Mouse (Mus musculus) midbrain, embryonic 15.5 days (tissue): ENCODE measurements around the gene Mpst. TPM values are rescaled to one million over a fixed set of nuclear protein-coding genes. Genes with fewer than 3 reads are reported as not detected.

Experiments used
- ATAC-seq: fragments of 200-750 bp; cut with Nextera tagmentation; replicated peaks from 2 replicates; pipeline ENCODE4 v1.8.0; 2017; ENCODE audit warnings: moderate TSS enrichment
- H3K27ac ChIP-seq: fragments of 300-500 bp; sonication (generic); 2 replicates; pipeline ENCODE4 v1.5.1; 2015; ENCODE audit warnings: mild to moderate bottlenecking, inconsistent platforms
- H3K27me3 ChIP-seq: fragments of 300-500 bp; sonication (generic); replicated peaks from 2 replicates; pipeline ENCODE4 v1.6.1; 2015; ENCODE audit warnings: inconsistent platforms
- H3K36me3 ChIP-seq: fragments of 300-500 bp; sonication (generic); replicated peaks from 2 replicates; pipeline ENCODE4 v1.6.1; 2015; ENCODE audit warnings: inconsistent platforms
- H3K4me1 ChIP-seq: fragments of 300-500 bp; sonication (generic); 2 replicates; pipeline ENCODE4 v1.6.1; 2015; ENCODE audit warnings: inconsistent platforms
- H3K4me2 ChIP-seq: fragments of 300-500 bp; sonication (generic); 2 replicates; pipeline ENCODE4 v1.6.1; 2015; ENCODE audit warnings: inconsistent platforms, mild to moderate bottlenecking, moderate library complexity
- H3K4me3 ChIP-seq: fragments of 300-500 bp; sonication (generic); 2 replicates; pipeline ENCODE4 v1.5.1; 2015; ENCODE audit warnings: mild to moderate bottlenecking, inconsistent platforms
- H3K9ac ChIP-seq: fragments of 300-500 bp; sonication (generic); 2 replicates; pipeline ENCODE4 v1.6.1; 2015; ENCODE audit warnings: mild to moderate bottlenecking, inconsistent platforms
- H3K9me3 ChIP-seq: fragments of 300-500 bp; sonication (generic); 2 replicates; pipeline ENCODE4 v1.6.1; 2016; ENCODE audit warnings: inconsistent platforms
- WGBS: fragments of 180-500 bp; shearing (Covaris S2); methylation state at CpG from one replicate; pipeline ENCODE4 v1.1.7; 2015; ENCODE audit warnings: mixed read lengths; 5-methylcytosine and 5-hydroxymethylcytosine counted together
- polyA plus RNA-seq: library from polyadenylated mRNA; unstranded; fragments of >200 nt; fragmentation: Nextera tagmentation; extraction: Ambion mirVana; gene quantifications from 2 replicates; pipeline ENCODE4 v1.2.1, GENCODE M21; 2015

Gene Mpst
- polyA plus RNA-seq, 1 experiment from 2014 or later, result 4.3 TPM

GRCm38 (mm10) chr15:78383450-78384219 lies 22.6 kb upstream of the Mpst start:
- Histone ChIP-seq H3K27ac (peak overlapping the region; percentile 65), H3K9me3 (no peaks in the 10 kb centered on the region), H3K4me1 (peaks cover 3% of the 10 kb centered on the region; the same call in 1 of the 2 replicates), H3K36me3 (no peaks in the 10 kb centered on the region), H3K9ac (no peak overlapping the region), H3K4me3 (no peak overlapping the region), H3K27me3 (no peaks in the 10 kb centered on the region), H3K4me2 (no peak overlapping the region)
- peak; percentile 70; the same call in 1 of the 2 replicates for ATAC-seq
- WGBS, result 72% methylated on average over 11 of the region's 11 CpGs

DNA sequence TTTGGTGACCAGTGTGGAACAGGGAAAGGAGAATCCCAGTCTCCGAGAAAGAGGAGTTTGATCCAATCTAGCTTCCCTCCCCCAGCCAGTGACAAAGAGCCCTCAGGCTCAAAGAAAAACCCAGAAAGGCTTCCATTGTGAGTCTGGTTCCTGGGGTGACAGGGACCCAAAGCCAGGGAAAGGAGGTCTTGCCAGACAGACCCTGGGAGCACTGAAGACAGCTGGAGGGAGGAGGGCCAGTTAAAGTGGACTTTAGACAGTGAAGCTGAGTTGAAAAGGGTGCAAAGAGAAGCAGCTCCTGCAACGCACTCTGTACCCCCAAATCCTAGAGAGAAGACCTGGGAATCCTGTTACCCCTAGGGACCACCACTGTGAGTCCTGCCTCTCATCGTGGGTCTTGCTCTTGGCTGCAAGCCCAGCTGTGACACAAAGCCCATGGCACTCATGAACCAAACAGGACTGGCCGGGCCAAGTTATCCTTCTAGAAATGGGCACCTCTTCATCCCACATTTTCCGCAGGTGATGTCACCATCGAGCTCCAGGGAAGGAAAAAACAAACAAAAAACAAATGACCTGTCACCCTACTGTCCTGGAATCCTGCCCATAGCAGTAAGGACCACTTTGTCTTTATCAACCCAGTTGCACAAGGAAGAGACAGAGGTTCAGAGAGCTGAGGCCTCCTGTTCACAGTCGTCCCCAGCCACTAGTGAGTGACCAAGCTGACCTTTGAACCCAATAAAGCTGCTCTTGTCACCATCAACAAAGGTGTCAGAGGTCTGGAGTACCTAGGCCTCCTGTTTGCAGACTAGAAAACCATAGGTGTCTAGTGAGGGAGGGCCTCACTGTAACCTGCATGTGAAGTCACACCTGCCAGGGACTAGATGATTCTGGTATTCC lies 21.7 kb upstream of the Mpst start:
- H3K9me3 ChIP-seq, result no peaks in the 10 kb centered on the region
- H3K9ac ChIP-seq, result no peak overlapping the region
- ATAC-seq, result peak; percentile 39; the same call in 1 of the 2 replicates
- peaks cover 3% of the 10 kb centered on the region; the same call in 1 of the 2 replicates for H3K4me1 ChIP-seq
- H3K4me2 ChIP-seq, result no peak overlapping the region
- H3K36me3 ChIP-seq, result no peaks in the 10 kb centered on the region
- WGBS, result 61% methylated on average over 7 of the region's 7 CpGs
- H3K4me3 ChIP-seq, result no peak overlapping the region
- H3K27me3 ChIP-seq, result no peaks in the 10 kb centered on the region
- H3K27ac ChIP-seq, result peak overlapping the region; percentile 65

- Histone ChIP-seq H3K27me3 (no peaks in the 10 kb centered on the region), H3K4me3 (no peak overlapping the region), H3K9ac (no peak overlapping the region), H3K36me3 (no peaks in the 10 kb centered on the region), H3K27ac (no peak overlapping the region), H3K9me3 (no peaks in the 10 kb centered on the region), H3K4me1 (peaks cover 3% of the 10 kb centered on the region; the same call in 1 of the 2 replicates), H3K4me2 (no peak overlapping the region)
- WGBS, result 62% methylated on average over 1 of the region's 1 CpGs
- no peak for ATAC-seq
These were observed 20.7 kb upstream of the Mpst start for GRCm38 (mm10) chr15:78385564-78385963.

- H3K27ac ChIP-seq, result no peak overlapping the region
- no peaks in the 10 kb centered on the region for H3K27me3 ChIP-seq
- ATAC-seq, result no peak
- 80% methylated on average over 3 of the region's 3 CpGs for WGBS
- no peaks in the 10 kb centered on the region for H3K9me3 ChIP-seq
- no peaks in the 10 kb centered on the region for H3K36me3 ChIP-seq
- no peak overlapping the region for H3K4me2 ChIP-seq
- no peak overlapping the region for H3K4me3 ChIP-seq
- H3K9ac ChIP-seq, result no peak overlapping the region
- H3K4me1 ChIP-seq, result no peaks in the 10 kb centered on the region
These were observed 15.4 kb upstream of the Mpst start for GRCm38 (mm10) chr15:78390855-78391254.

DNA sequence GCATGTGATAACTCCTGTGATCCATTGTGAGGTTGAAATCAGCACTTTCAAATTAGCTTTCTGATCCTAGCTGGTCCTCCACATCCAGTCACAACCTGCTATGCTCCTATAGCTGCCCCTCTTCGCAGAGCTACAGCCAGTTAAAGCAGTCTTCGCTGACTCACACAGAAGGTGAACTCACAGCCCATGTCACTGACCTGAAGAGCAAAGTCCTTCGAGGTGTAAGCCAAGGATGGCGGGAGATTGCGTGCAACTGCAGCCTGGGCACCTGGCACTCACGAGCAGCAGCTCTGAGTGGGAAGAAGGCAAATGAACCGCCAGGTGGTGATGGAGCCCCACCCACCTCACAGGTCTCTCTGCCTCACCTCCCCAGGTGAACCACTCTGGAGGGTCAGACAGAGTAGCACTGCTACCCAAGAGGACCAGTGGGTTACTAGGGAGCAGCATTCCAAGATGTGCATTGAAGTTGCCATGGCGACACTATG lies 10.7 kb upstream of the Mpst start, which contains the start of gene Tex33:
Tex33 (minus strand) TSS at position 435 of the 485 bp plus-strand sequence.
- ATAC-seq, result no peak
- 84% methylated on average over 8 of the region's 8 CpGs for WGBS

DNA sequence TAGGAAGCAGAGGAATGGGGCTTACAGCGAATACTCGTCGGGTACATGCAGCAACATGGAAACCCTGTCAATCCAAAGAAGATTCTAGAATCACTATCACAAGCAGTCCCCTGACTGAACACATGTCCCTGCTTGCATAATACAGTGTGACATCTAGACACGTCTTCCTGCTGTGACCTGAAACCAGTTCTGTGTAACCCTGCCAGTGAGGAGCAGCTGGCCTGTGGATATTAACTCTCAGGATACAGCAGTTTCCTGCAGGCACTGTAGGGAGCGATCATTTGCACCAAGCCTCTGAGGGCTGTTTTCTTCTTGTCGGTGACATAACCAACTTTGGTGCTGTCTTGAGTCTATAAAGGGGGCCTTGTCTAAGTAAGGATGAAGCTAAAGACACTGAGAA lies 4.9 kb upstream of the Mpst start:
- no peak for ATAC-seq
- H3K4me1 ChIP-seq, result peaks cover 17% of the 10 kb centered on the region
- H3K27ac ChIP-seq, result no peak overlapping the region
- H3K4me3 ChIP-seq, result no peak overlapping the region
- WGBS, result 68% methylated on average over 6 of the region's 6 CpGs
- no peaks in the 10 kb centered on the region for H3K27me3 ChIP-seq
- no peaks in the 10 kb centered on the region for H3K36me3 ChIP-seq
- no peak overlapping the region for H3K4me2 ChIP-seq
- no peaks in the 10 kb centered on the region for H3K9me3 ChIP-seq
- no peak overlapping the region for H3K9ac ChIP-seq

More for the DNA sequence above, 10.7 kb upstream of the Mpst start, which contains the start of gene Tex33:
- Histone ChIP-seq H3K9ac (no peak within 1 kb of the TSS), H3K27ac (no peak within 1 kb of the TSS), H3K36me3 (no peaks in the 10 kb centered on the region), H3K27me3 (no peaks in the 10 kb centered on the region), H3K4me2 (no peak within 1 kb of the TSS), H3K9me3 (no peaks in the 10 kb centered on the region), H3K4me3 (no peak within 1 kb of the TSS), H3K4me1 (no peaks in the 10 kb centered on the region)

DNA sequence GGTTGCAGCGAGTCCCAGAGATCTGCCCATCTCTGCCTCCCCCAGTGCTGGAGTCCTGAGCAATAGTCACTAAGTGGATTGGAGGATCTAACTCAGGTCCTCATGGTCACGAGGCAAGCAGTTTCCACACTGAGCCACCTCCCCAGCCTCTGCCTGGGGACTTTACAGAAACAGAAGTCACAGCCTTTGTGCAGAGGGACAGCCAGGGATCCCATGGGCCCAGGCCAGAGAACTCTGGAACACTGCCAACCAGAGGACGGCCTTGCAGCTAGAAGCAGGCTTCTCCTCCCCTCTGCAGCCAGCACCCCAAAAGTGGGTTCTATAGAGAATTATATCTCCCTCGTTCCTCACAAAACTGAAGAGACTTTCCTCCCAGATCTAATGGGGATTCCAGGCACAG lies 4.3 kb upstream of the Mpst start:
- no peak overlapping the region for H3K4me3 ChIP-seq
- no peak overlapping the region for H3K9ac ChIP-seq
- H3K36me3 ChIP-seq, result no peaks in the 10 kb centered on the region
- no peak for ATAC-seq
- H3K27me3 ChIP-seq, result no peaks in the 10 kb centered on the region
- no peak overlapping the region for H3K27ac ChIP-seq
- no peaks in the 10 kb centered on the region for H3K9me3 ChIP-seq
- WGBS, result 60% methylated on average over 4 of the region's 4 CpGs
- H3K4me1 ChIP-seq, result peaks cover 18% of the 10 kb centered on the region
- H3K4me2 ChIP-seq, result no peak overlapping the region

DNA sequence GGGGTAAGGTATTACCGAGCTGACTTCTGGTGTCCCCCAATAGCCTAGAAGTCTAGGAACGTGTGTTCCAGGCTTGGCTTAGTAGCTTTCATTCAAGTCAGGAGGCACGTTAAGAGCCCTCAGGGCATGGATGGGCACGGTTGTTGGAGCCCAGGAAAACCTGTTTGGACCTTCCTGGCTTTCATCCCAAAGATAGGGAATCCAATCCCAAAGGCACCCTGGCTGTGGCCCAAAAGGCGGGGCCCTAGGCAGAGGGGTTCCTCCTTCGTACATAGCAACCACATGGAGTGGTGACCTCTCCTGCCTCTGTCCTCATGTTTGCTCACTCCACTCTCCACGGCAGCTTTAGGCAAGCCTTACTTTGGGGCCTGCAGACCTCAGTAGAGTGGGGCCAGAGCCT lies 3.8 kb upstream of the Mpst start:
- Histone ChIP-seq H3K9ac (no peak overlapping the region), H3K9me3 (no peaks in the 10 kb centered on the region), H3K27me3 (0 out of 2 replicates have a peak, but pooled peaks cover under 1% of the 10 kb centered on the region), H3K4me1 (peaks cover 23% of the 10 kb centered on the region), H3K4me2 (no peak overlapping the region), H3K27ac (no peak overlapping the region), H3K36me3 (no peaks in the 10 kb centered on the region), H3K4me3 (no peak overlapping the region)
- ATAC-seq, result no peak
- 78% methylated on average over 7 of the region's 7 CpGs for WGBS

DNA sequence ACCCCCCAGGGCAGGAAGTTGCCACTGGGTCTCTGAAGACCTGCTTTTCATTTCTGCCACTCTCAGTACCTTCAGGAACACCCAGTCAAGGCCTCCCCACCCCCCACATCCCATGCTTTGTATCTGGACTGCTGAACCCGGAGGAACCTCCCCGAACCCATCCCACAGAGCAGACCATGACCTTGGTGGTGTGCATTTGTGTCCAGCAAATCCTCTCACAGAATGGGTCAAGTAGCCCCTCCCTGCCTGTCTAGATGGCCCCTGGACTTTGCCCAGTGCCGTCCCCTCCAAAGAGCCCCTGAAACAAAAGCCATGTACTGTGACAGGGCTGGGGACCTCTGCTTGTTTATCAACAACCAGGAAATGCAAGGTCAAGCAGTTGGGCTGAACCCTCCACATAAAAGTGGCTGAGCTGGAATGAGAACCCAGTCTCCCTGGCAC lies 2.9 kb upstream of the Mpst start:
- no peak for ATAC-seq
- H3K27me3 ChIP-seq, result peaks cover 8% of the 10 kb centered on the region; the same call in 1 of the 2 replicates
- no peaks in the 10 kb centered on the region for H3K36me3 ChIP-seq
- no peak overlapping the region for H3K4me2 ChIP-seq
- H3K27ac ChIP-seq, result no peak overlapping the region
- H3K9me3 ChIP-seq, result no peaks in the 10 kb centered on the region
- no peak overlapping the region for H3K4me3 ChIP-seq
- H3K9ac ChIP-seq, result no peak overlapping the region
- peaks cover 27% of the 10 kb centered on the region for H3K4me1 ChIP-seq
- 47% methylated on average over 3 of the region's 3 CpGs for WGBS

- peaks cover 27% of the 10 kb centered on the region for H3K4me1 ChIP-seq
- 44% methylated on average over 1 of the region's 1 CpGs for WGBS
- no peak overlapping the region for H3K4me3 ChIP-seq
- no peak overlapping the region for H3K9ac ChIP-seq
- H3K4me2 ChIP-seq, result no peak overlapping the region
- no peak for ATAC-seq
- H3K27me3 ChIP-seq, result peaks cover 13% of the 10 kb centered on the region
- H3K36me3 ChIP-seq, result no peaks in the 10 kb centered on the region
- no peak overlapping the region for H3K27ac ChIP-seq
- H3K9me3 ChIP-seq, result no peaks in the 10 kb centered on the region
These were observed 2.3 kb upstream of the Mpst start for GRCm38 (mm10) chr15:78403896-78404295.

DNA sequence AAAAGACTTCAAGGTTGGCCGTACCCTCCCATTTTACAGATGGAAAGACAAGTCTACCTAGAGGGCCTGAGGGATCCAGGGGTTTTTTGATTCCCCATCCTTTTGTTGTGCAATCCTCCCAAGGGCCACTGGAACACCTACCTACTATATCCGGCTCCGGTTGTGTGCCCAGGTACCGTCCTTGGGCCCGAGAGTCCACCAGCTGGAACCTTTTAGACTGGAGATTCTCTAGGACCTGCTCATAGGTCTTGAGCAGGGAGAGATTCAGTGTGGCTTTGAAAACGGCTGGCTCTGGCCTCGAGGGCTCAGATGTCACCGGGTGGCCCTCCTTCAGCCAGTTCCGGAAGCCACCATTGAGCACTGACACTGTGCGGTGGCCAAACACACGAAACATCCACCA lies 1.1 kb upstream of the Mpst start:
- 61% methylated on average over 11 of the region's 11 CpGs for WGBS

More for the DNA sequence above, 1.1 kb upstream of the Mpst start:
- H3K4me3 ChIP-seq, result peak overlapping the region; percentile 59
- H3K9ac ChIP-seq, result peak overlapping the region; percentile 62
- peaks cover 36% of the 10 kb centered on the region for H3K4me1 ChIP-seq
- H3K36me3 ChIP-seq, result no peaks in the 10 kb centered on the region
- peak overlapping the region; percentile 89 for H3K4me2 ChIP-seq
- H3K9me3 ChIP-seq, result no peaks in the 10 kb centered on the region
- H3K27ac ChIP-seq, result peak overlapping the region; percentile 85; the same call in 1 of the 2 replicates
- ATAC-seq, result no peak
- peaks cover 24% of the 10 kb centered on the region for H3K27me3 ChIP-seq
